Mouse (Mus musculus) lung, adult 10 weeks (tissue): ENCODE results near the gene Ccser2. TPM values are rescaled to one million over a fixed set of nuclear protein-coding genes. Genes with fewer than 3 reads are reported as not detected.

Experiments
- polyA plus RNA-seq: library from polyadenylated mRNA; stranded (reverse); fragments of 350-450 nt; fragmentation: Illumina TruSeq; extraction: RNeasy Lipid Tissue Mini Kit (QIAGEN cat#74804); gene quantifications from one replicate; pipeline ENCODE4 v1.2.3, GENCODE M21; 2014; ENCODE audit warnings: low read depth, low replicate concordance; ENCODE audit not compliant: insufficient read depth

Gene Ccser2
- polyA plus RNA-seq: 19.4 TPM

DNA sequence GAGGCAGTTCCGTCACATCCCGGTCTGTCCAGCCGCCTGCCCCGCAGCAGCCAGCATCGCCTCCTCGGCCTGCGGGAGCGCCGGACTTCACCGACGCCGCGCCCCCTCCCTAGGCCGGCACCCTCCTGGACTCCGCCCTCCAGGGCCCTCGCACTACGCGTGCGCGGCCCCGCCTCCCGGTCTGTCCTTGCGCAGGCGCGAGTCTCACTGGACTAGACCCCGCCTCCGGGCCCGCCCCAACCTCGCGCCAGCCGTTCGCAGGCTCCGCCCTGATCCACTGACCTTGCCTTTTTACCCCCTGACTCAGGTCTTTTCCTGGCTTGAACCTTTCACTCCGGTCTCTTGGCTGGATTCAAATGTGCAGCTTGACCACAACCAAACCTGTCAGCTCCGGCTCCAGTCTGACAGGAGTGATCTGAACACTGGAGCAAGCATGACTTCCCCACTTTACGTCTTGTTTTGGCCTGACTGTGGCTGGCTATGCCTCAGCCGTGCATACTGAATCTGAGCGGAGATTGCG, at the start of gene Ccser2:
Gene Ccser2, minus strand, starts transcription at position 150 of the 520 bp plus-strand sequence.

Other genes with a start within 250 kb of the Ccser2 start
- gene Rgr, start 80.2 kb upstream of the Ccser2 start, polyA plus RNA-seq: not detected
- gene Lrit1, start 86.1 kb upstream of the Ccser2 start, polyA plus RNA-seq: not detected
- gene Lrit2, start 99.2 kb upstream of the Ccser2 start, polyA plus RNA-seq: not detected
- not detected for gene Cdhr1, start 129.6 kb upstream of the Ccser2 start, polyA plus RNA-seq
- gene 2610528A11Rik, start 145.2 kb upstream of the Ccser2 start, polyA plus RNA-seq: not detected
- gene Ghitm, start 166.5 kb upstream of the Ccser2 start, polyA plus RNA-seq: 137 TPM